Mouse (Mus musculus): ENCODE results near the gene Zfp367. TPM values are rescaled to one million over a fixed set of nuclear protein-coding genes. Genes with fewer than 3 reads are reported as not detected.

The Zfp367 gene
- 0.80 and 2.3 TPM in 2 replicates for polyA plus RNA-seq (2012; rRNA removed)

DNA sequence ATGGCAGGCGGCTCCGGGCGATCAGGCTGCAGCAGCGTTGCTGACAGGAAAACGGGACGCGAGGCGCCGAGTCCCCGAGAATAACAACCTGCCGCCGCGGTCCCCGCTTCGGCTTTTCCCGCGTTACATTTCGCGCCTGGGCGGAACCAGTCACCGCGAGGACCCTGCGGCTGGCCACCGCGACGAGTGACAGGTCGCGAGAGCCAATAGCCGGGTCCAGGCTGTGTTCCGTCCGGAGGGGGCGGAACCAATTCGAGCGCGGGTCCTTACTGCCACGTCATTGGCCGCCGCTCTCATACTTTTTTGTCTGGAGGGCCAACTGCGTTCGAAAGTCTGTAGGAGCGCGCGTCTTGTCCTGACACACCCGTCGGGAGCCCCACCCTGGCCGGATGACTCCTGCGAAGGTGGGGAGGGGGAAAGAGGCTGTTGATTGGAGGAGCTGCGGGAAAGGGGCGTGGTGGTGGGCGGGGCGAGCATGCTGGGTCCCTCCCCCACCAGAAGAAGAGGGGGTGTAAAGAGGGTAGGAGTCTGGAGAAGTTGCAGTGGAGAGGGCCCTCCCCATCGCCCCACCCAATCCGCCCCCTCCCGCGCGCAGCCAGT lies at the start of gene Zfp367:
Gene Zfp367, minus strand, starts transcription at position 120 of the 600 bp plus-strand sequence.

DNA sequence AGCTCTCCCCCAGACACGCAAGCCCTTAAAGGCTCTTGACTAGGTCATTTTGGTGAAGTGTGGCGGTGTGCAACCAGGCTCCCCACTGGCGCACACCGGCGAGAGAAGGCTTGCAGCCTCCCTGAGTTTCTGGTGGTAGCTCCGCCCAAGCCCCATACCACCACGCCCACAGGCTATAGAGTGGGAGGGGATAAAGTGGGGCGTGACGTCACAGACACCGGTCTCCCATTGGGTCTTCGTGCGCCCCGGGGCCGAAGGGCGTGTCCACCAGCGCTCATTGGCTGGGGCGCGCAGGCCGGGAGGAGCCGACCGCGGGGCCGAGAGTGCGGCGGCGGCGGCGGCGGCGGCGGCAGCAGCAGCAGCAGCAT lies 8.5 kb upstream of the Zfp367 start, which contains the start of gene Habp4:
Gene Habp4, plus strand, starts transcription at position 277 of the 368 bp plus-strand sequence.

DNA sequence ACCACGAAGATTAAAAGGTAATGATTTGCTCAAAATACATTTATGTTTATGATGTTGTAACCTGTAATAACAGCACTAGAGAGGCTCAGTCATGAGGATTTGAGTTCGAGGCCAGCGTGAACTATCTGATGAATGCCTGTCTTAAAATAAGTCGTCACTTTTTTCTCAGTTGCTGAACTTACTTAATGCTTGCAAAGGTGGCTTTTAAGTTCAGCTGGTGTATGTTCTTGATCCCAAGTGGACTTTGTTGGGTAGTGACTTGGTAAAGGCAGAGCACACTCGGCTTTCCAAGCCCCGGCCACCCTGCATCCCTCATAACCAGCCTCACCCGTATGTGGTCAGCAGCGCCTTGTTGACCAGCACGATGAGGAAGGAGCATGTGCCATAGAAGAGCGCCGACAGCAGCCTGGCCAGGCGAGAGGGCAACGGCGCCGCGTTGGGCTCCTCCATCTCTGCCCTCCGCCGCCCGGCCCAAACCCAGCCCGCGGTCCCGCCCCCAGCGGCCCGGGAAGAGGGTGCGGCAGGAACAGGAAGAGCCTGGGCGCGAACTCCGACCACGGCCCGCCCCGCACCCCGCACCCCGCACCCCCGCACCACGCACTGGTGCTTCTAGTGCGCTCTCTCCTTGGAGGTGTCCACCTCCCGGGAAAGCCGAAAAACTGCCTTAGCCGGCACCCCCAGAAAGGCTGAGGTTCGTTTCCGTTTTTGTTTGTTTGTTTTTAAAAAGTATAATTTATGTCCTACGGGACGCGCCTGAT lies 24.0 kb downstream of the Zfp367 start, which contains the start of gene Slc35d2:
Gene Slc35d2, minus strand, starts transcription at position 511 of the 758 bp plus-strand sequence.

DNA sequence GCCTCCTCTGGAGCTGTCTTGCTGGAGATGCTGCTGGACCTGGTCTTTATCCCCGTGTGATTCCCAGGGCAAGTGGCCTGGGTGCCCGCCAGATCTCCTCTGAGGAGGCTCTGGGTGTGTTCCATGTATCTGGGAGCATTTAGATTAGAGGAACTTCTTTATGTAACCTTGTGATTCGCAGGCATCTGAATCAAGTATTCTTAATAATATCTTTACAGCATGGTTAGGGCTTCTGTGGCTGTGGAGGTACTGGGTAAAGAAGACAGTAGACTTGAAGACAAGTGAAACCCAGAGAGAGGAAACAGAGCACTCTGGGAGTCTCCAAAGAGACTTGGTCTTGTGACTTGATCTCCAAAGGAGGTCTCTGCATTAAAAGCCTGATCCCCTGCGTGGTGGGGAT lies 63.9 kb downstream of the Zfp367 start, which contains the start of gene Hsd17b3:
Gene Hsd17b3, minus strand, starts transcription at position 101 of the 400 bp plus-strand sequence.

Other genes starting within 250 kb of the Zfp367 start
- 0.17 TPM in 1 of 2 replicates, not detected in the other for gene Hsd17b3, start 64.0 kb downstream of the Zfp367 start, polyA plus RNA-seq (2012; rRNA removed)
- 5.6 and 7.7 TPM in 2 replicates for gene Slc35d2, start 23.8 kb downstream of the Zfp367 start, polyA plus RNA-seq (2012; rRNA removed)
- 5.2 and 8.6 TPM in 2 replicates for gene Habp4, start 8.6 kb upstream of the Zfp367 start, polyA plus RNA-seq (2012; rRNA removed)
- gene Cdc14b, start 122.1 kb upstream of the Zfp367 start, polyA plus RNA-seq (2012; rRNA removed): 0.51 and 1.7 TPM in 2 replicates
- 2.3 and 2.5 TPM in 2 replicates for gene Aaed1, start 159.5 kb upstream of the Zfp367 start, polyA plus RNA-seq (2012; rRNA removed)
- gene Ctsl, start 217.7 kb upstream of the Zfp367 start, polyA plus RNA-seq (2012; rRNA removed): 25.1 and 25.6 TPM in 2 replicates

All from stomach, adult 2 months (tissue).